Mouse (Mus musculus): ENCODE measurements around the gene Ccdc12. TPM values are rescaled to one million over a fixed set of nuclear protein-coding genes. Genes with fewer than 3 reads are reported as not detected.

The Ccdc12 gene
- polyA plus RNA-seq, 1 experiment from 2014 or later = 120 TPM

DNA sequence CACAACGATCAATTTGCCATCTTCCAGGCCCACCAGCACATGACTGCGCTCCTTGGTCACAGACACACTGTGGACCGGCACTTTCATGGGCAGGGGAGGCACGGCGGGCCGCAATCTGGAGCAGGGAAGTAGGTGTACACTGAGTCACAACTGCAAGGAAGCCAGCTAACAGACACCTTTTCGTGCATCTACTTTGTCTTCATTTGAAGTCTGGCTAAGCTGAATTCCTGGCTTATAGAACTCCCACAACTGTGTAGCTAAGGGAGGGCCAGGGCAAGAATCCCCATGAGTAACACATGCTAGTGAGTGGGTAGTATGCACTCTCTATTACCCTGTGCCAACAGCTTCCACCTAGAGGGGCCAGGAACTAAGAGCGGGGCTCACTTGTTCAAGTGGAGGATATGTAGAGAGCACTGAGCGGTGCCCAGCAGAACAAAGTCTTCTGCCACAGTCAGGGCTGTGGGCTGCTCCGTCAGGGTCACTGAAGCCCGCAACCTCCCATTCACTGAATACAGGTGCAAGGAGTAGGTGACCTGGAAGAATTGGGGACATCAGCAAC is 30.9 kb upstream of the Ccdc12 start:
- Histone ChIP-seq H3K4me2 (ENCODE audit: low read length) (peak overlapping the region; percentile 98), H3K9me3 (replicated peaks; ENCODE audit: control insufficient read depth, low read length) (no peaks in the 10 kb centered on the region), H3K9ac (ENCODE audit: low read length) (peak overlapping the region; percentile 78), H3K4me3 (ENCODE audit: low read depth, low read length) (peak overlapping the region; percentile 47), H3K27ac (ENCODE audit: low read depth, low read length) (peak overlapping the region; percentile 83), H3K36me3 (ENCODE audit: control insufficient read depth, insufficient read depth, low read length) (peaks cover 14% of the 10 kb centered on the region), H3K27me3 (replicated peaks; ENCODE audit: control insufficient read depth, insufficient read depth, low read length) (no peaks in the 10 kb centered on the region), H3K4me1 (ENCODE audit: control insufficient read depth, insufficient read depth, low read length) (peaks cover 12% of the 10 kb centered on the region; the same call in 1 of the 2 replicates)
- ATAC-seq = no peak
- DNase-seq (ENCODE audit: low spot score) = no peak
- 70% methylated on average over 11 of the region's 11 CpGs for WGBS

GRCm38 (mm10) chr9:110630171-110630570 is 26.1 kb upstream of the Ccdc12 start:
- Histone ChIP-seq H3K9me3 (replicated peaks; ENCODE audit: control insufficient read depth, low read length) (no peaks in the 10 kb centered on the region), H3K27ac (ENCODE audit: low read depth, low read length) (no peak overlapping the region), H3K36me3 (ENCODE audit: control insufficient read depth, insufficient read depth, low read length) (0 out of 2 replicates have a peak, but pooled peaks cover 2% of the 10 kb centered on the region), H3K4me1 (ENCODE audit: control insufficient read depth, insufficient read depth, low read length) (peaks cover 4% of the 10 kb centered on the region; the same call in 1 of the 2 replicates), H3K27me3 (replicated peaks; ENCODE audit: control insufficient read depth, insufficient read depth, low read length) (no peaks in the 10 kb centered on the region), H3K4me2 (ENCODE audit: low read length) (no peak overlapping the region), H3K4me3 (ENCODE audit: low read depth, low read length) (no peak overlapping the region), H3K9ac (ENCODE audit: low read length) (no peak overlapping the region)
- ATAC-seq (no peak), DNase-seq (ENCODE audit: low spot score) (no peak)
- WGBS = 88% methylated on average over 15 of the region's 15 CpGs

DNA sequence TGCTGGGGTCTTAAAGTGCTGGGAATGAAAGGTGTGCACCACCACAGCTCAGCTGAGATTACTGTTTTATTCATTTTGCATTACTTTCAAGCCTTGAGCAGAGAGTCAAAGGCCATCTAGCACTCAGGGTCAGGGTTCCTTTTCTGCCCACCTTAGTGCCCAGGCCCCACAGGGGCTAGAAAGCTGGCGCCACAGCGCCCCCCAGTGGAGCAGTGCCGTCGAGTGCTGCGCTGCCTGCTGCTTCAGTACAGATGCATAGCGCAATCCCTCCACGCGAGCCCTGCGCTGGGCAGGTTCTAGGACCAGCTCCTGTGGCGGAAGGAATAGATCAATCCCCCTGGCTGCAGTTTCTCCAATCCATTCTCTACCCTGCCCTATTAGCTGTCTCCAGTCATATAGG is 25.1 kb upstream of the Ccdc12 start:
- WGBS = 14% methylated on average over 10 of the region's 10 CpGs
- peak; percentile 71 for DNase-seq (ENCODE audit: low spot score)
- peak overlapping the region; percentile 20 for H3K4me3 ChIP-seq (ENCODE audit: low read depth, low read length)
- no peaks in the 10 kb centered on the region for H3K9me3 ChIP-seq (replicated peaks; ENCODE audit: control insufficient read depth, low read length)
- H3K9ac ChIP-seq (ENCODE audit: low read length) = peak overlapping the region; percentile 35; the same call in 1 of the 2 replicates
- no peak overlapping the region for H3K27ac ChIP-seq (ENCODE audit: low read depth, low read length)
- H3K4me2 ChIP-seq (ENCODE audit: low read length) = peak overlapping the region; percentile 52
- H3K4me1 ChIP-seq (ENCODE audit: control insufficient read depth, insufficient read depth, low read length) = no peaks in the 10 kb centered on the region
- 0 out of 2 replicates have a peak, but pooled peaks cover 2% of the 10 kb centered on the region for H3K36me3 ChIP-seq (ENCODE audit: control insufficient read depth, insufficient read depth, low read length)
- H3K27me3 ChIP-seq (replicated peaks; ENCODE audit: control insufficient read depth, insufficient read depth, low read length) = no peaks in the 10 kb centered on the region
- ATAC-seq = peak; percentile 40; the same call in 1 of the 2 replicates

DNA sequence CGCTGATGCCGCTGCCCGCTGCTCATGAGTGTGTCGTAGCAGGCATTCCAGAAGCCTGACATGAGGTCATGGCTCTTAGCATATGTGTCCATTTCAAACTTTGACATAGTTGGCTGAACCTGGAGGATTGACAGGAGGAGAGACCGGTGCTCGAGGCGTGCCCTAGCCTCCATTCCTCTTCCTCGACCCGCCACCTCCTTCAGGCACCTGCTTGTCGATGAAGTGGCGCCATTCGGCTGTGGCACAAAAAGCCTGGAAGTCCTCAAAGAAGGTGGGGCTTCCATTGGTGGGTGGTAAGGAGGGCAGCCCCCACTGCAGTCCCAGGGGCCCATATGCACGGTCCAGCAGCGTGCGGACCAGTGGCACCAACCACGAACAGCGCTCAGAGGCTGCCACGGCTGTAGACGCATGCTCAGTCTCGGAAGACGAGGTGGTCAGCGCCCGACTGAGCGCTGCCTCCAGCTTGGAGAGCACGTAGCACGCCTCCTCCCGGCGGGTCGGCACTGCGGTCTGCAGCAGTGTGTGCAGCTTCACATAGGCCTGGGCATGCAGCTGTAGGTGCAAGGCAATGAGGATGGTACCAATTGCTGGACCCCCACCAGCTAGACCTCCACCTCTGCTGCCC is 24.5 kb upstream of the Ccdc12 start:
- Histone ChIP-seq H3K4me2 (ENCODE audit: low read length) (peak overlapping the region; percentile 52), H3K4me1 (ENCODE audit: control insufficient read depth, insufficient read depth, low read length) (no peaks in the 10 kb centered on the region), H3K27ac (ENCODE audit: low read depth, low read length) (no peak overlapping the region), H3K27me3 (replicated peaks; ENCODE audit: control insufficient read depth, insufficient read depth, low read length) (no peaks in the 10 kb centered on the region), H3K9ac (ENCODE audit: low read length) (peak overlapping the region; percentile 35; the same call in 1 of the 2 replicates), H3K4me3 (ENCODE audit: low read depth, low read length) (peak overlapping the region; percentile 20), H3K36me3 (ENCODE audit: control insufficient read depth, insufficient read depth, low read length) (0 out of 2 replicates have a peak, but pooled peaks cover 2% of the 10 kb centered on the region), H3K9me3 (replicated peaks; ENCODE audit: control insufficient read depth, low read length) (no peaks in the 10 kb centered on the region)
- ATAC-seq = peak; percentile 58; the same call in 1 of the 2 replicates
- 20% methylated on average over 30 of the region's 30 CpGs for WGBS
- DNase-seq (ENCODE audit: low spot score) = peak; percentile 44

GRCm38 (mm10) chr9:110632671-110633070 is 23.6 kb upstream of the Ccdc12 start:
- no peaks in the 10 kb centered on the region for H3K4me1 ChIP-seq (ENCODE audit: control insufficient read depth, insufficient read depth, low read length)
- no peak overlapping the region for H3K27ac ChIP-seq (ENCODE audit: low read depth, low read length)
- H3K4me2 ChIP-seq (ENCODE audit: low read length) = no peak overlapping the region
- DNase-seq (ENCODE audit: low spot score) (no peak), ATAC-seq (no peak)
- WGBS = 84% methylated on average over 15 of the region's 15 CpGs
- no peak overlapping the region for H3K4me3 ChIP-seq (ENCODE audit: low read depth, low read length)
- H3K9me3 ChIP-seq (replicated peaks; ENCODE audit: control insufficient read depth, low read length) = no peaks in the 10 kb centered on the region
- no peak overlapping the region for H3K9ac ChIP-seq (ENCODE audit: low read length)
- no peaks in the 10 kb centered on the region for H3K36me3 ChIP-seq (ENCODE audit: control insufficient read depth, insufficient read depth, low read length)
- H3K27me3 ChIP-seq (replicated peaks; ENCODE audit: control insufficient read depth, insufficient read depth, low read length) = no peaks in the 10 kb centered on the region

DNA sequence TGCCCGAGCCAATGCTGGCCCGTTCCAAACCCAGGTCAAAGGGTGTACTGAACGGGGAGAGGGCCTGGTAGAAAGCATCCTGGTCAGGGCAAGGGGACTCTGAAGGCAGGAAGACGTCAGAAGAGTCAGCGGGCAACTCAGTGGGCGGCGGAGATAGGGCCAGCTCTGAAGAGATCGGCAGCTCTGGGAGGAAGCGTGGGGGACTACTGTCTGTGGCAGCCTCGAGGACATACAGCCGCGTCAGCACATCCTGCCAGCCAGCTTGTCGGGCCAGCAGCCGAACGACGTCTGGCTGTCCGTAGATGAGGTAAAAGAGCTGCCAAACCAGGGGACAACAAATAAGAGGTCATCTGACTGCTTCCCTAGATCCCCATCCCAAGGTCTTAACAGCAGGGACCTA is 22.4 kb upstream of the Ccdc12 start:
- Histone ChIP-seq H3K4me1 (ENCODE audit: control insufficient read depth, insufficient read depth, low read length) (no peaks in the 10 kb centered on the region), H3K27me3 (replicated peaks; ENCODE audit: control insufficient read depth, insufficient read depth, low read length) (no peaks in the 10 kb centered on the region), H3K27ac (ENCODE audit: low read depth, low read length) (no peak overlapping the region), H3K4me2 (ENCODE audit: low read length) (no peak overlapping the region), H3K9me3 (replicated peaks; ENCODE audit: control insufficient read depth, low read length) (no peaks in the 10 kb centered on the region), H3K9ac (ENCODE audit: low read length) (no peak overlapping the region), H3K36me3 (ENCODE audit: control insufficient read depth, insufficient read depth, low read length) (no peaks in the 10 kb centered on the region), H3K4me3 (ENCODE audit: low read depth, low read length) (no peak overlapping the region)
- WGBS = 89% methylated on average over 17 of the region's 17 CpGs
- ATAC-seq (no peak), DNase-seq (ENCODE audit: low spot score) (no peak)

GRCm38 (mm10) chr9:110635225-110635624 is 21.1 kb upstream of the Ccdc12 start:
- Histone ChIP-seq H3K9me3 (replicated peaks; ENCODE audit: control insufficient read depth, low read length) (no peaks in the 10 kb centered on the region), H3K4me3 (ENCODE audit: low read depth, low read length) (no peak overlapping the region), H3K4me2 (ENCODE audit: low read length) (no peak overlapping the region), H3K4me1 (ENCODE audit: control insufficient read depth, insufficient read depth, low read length) (no peaks in the 10 kb centered on the region), H3K27me3 (replicated peaks; ENCODE audit: control insufficient read depth, insufficient read depth, low read length) (no peaks in the 10 kb centered on the region), H3K27ac (ENCODE audit: low read depth, low read length) (no peak overlapping the region), H3K9ac (ENCODE audit: low read length) (no peak overlapping the region), H3K36me3 (ENCODE audit: control insufficient read depth, insufficient read depth, low read length) (no peaks in the 10 kb centered on the region)
- ATAC-seq (peak; percentile 60; the same call in 1 of the 2 replicates), DNase-seq (ENCODE audit: low spot score) (peak; percentile 84)
- WGBS = 6% methylated on average over 19 of the region's 19 CpGs

GRCm38 (mm10) chr9:110638611-110639021 is 17.7 kb upstream of the Ccdc12 start:
- no peak for DNase-seq (ENCODE audit: low spot score)

GRCm38 (mm10) chr9:110641006-110641405 is 15.3 kb upstream of the Ccdc12 start:
- H3K36me3 ChIP-seq (ENCODE audit: control insufficient read depth, insufficient read depth, low read length) = no peaks in the 10 kb centered on the region
- no peaks in the 10 kb centered on the region for H3K27me3 ChIP-seq (replicated peaks; ENCODE audit: control insufficient read depth, insufficient read depth, low read length)
- H3K27ac ChIP-seq (ENCODE audit: low read depth, low read length) = no peak overlapping the region
- H3K4me1 ChIP-seq (ENCODE audit: control insufficient read depth, insufficient read depth, low read length) = no peaks in the 10 kb centered on the region
- H3K9ac ChIP-seq (ENCODE audit: low read length) = no peak overlapping the region
- DNase-seq (ENCODE audit: low spot score) (no peak), ATAC-seq (no peak)
- H3K4me3 ChIP-seq (ENCODE audit: low read depth, low read length) = no peak overlapping the region
- WGBS = 88% methylated on average over 5 of the region's 5 CpGs
- H3K4me2 ChIP-seq (ENCODE audit: low read length) = no peak overlapping the region
- H3K9me3 ChIP-seq (replicated peaks; ENCODE audit: control insufficient read depth, low read length) = no peaks in the 10 kb centered on the region

More at GRCm38 (mm10) chr9:110638611-110639021, 17.7 kb upstream of the Ccdc12 start:
- Histone ChIP-seq H3K4me3 (ENCODE audit: low read depth, low read length) (no peak overlapping the region), H3K36me3 (ENCODE audit: control insufficient read depth, insufficient read depth, low read length) (no peaks in the 10 kb centered on the region), H3K27ac (ENCODE audit: low read depth, low read length) (no peak overlapping the region), H3K9ac (ENCODE audit: low read length) (no peak overlapping the region), H3K27me3 (replicated peaks; ENCODE audit: control insufficient read depth, insufficient read depth, low read length) (no peaks in the 10 kb centered on the region), H3K4me2 (ENCODE audit: low read length) (no peak overlapping the region), H3K9me3 (replicated peaks; ENCODE audit: control insufficient read depth, low read length) (no peaks in the 10 kb centered on the region), H3K4me1 (ENCODE audit: control insufficient read depth, insufficient read depth, low read length) (no peaks in the 10 kb centered on the region)
- ATAC-seq = no peak
- 87% methylated on average over 10 of the region's 10 CpGs for WGBS
